Mouse (Mus musculus): ENCODE data around the gene Dtnbp1.

Gene Dtnbp1

DNA sequence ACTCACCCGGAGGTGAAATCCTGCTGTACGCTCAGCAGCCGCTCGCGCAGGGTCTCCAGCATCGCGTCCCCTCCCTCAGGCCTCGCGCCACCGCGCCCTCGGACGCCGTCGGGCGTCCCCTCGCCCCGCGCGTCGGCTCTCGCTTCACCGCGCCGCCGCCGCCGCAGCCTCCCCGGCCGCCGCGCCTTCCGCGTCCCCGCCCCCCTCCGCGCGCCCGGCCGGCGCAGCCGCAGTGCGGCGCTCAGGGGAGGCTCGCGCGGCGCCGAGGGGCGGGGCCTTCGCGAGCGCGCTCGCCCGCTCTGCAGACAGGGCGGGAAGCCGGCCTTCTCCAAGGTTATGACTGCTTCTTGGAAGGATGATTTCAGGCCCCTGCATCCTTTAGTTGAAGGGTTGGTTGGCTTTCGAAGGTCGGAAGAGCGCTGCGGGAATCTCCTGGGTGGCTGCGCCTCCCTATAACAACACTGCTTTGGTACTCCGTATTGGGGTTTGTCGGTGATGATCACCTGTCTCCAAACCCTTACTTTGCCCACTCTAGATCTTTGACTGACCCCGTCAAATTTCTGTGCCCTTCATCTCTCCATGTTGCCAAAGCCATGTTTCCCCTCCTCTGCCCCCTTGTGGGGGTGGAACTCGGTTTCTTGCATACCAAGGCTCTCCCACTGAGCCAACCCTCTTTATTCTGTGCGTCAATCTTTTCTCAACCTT lies at the start of gene Dtnbp1:
TSS of gene Dtnbp1 (minus strand) at position 237 of the 705 bp plus-strand sequence.
- TF ChIP-seq NANOG (IDR thresholded peaks at IDR 0.05; ENCODE audit: borderline replicate concordance, low read length) (no peak), CTCF (conservative IDR thresholded peaks at IDR 0.05; ENCODE audit: low read length) (no peak), POU5F1 (IDR thresholded peaks at IDR 0.05; ENCODE audit: borderline replicate concordance, low read length) (no peak)
- Histone ChIP-seq H3K9me3 (ENCODE audit: low read length) (no peaks in the 10 kb centered on the region), H3K4me1 (replicated peaks; ENCODE audit: low read depth, low read length) (peaks cover 37% of the 10 kb centered on the region), H3K27me3 (ENCODE audit: insufficient read depth, low read length) (peaks cover 18% of the 10 kb centered on the region), H3K36me3 (ENCODE audit: insufficient read depth, low read length) (peaks cover 11% of the 10 kb centered on the region; the same call in 1 of the 2 replicates), H3K4me3 (replicated peaks; ENCODE audit: low read length) (peak within 1 kb of the TSS; percentile 91)

DNA sequence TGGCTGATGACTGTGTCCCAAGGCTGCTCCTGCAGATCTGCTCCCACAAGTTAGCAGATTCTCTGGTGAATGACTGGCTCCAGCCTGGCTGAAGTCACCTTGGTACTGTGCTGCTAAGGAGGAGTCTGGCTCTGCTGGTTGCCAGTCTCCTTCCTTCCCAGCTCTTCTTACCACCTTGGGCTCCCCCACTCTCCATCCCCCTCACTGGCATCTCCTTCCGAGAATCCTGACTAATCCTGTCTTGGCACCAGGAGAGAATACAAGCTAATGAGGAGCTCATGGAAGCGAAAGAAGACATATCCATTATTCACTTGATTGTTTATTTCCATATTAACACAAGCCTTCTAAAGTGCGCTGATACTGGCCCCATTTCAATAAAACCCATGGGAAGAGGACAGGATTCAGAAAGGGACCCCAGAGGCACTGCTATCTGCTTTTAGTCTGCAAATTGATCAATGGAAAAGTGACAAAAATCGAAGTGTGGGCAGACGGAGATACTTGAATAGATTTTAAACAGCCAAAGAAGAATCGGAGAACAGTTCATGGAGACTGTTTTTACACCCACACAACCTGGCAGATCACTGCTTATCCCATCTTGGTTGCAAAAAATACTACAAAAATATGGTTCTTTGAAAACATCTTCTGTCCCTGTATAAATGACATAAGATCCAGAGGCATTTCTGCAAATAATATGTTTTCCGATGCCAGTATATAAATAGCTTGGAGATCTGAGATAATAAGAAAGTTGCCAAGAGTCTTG lies 47.5 kb upstream of the Dtnbp1 start:
- H3K9me3 ChIP-seq (ENCODE audit: low read length) = no peaks in the 10 kb centered on the region
- H3K27me3 ChIP-seq (ENCODE audit: insufficient read depth, low read length) = no peaks in the 10 kb centered on the region
- no peaks in the 10 kb centered on the region for H3K36me3 ChIP-seq (ENCODE audit: insufficient read depth, low read length)
- no peak overlapping the region for H3K4me3 ChIP-seq (replicated peaks; ENCODE audit: low read length)
- TF ChIP-seq POU5F1 (IDR thresholded peaks at IDR 0.05; ENCODE audit: borderline replicate concordance, low read length) (no peak), CTCF (conservative IDR thresholded peaks at IDR 0.05; ENCODE audit: low read length) (no peak), NANOG (IDR thresholded peaks at IDR 0.05; ENCODE audit: borderline replicate concordance, low read length) (no peak)
- H3K4me1 ChIP-seq (replicated peaks; ENCODE audit: low read depth, low read length) = no peaks in the 10 kb centered on the region

DNA sequence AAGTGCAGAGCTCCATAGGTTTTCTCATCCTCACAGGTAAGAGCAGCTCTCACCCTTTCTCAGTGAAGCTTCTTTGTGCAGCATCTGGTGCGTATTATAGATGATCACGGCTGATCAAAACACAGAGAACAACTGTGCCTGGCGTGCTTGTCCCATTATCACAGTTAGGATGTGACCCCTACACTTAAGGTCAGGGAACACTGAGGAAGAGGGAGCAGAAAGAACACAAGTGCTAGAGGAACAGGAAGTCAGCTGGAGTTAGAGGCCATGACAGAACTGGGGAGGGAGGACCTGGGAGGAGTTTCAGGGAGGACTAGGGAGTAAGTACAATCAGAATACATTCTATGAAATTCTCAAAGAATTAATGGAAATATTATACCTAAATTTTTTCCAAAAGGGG lies 41.5 kb upstream of the Dtnbp1 start:
- no peaks in the 10 kb centered on the region for H3K36me3 ChIP-seq (ENCODE audit: insufficient read depth, low read length)
- H3K9me3 ChIP-seq (ENCODE audit: low read length) = no peaks in the 10 kb centered on the region
- H3K27me3 ChIP-seq (ENCODE audit: insufficient read depth, low read length) = no peaks in the 10 kb centered on the region
- H3K4me1 ChIP-seq (replicated peaks; ENCODE audit: low read depth, low read length) = no peaks in the 10 kb centered on the region
- no peak for TF ChIP-seq CTCF (conservative IDR thresholded peaks at IDR 0.05; ENCODE audit: low read length)
- TF ChIP-seq POU5F1 (IDR thresholded peaks at IDR 0.05; ENCODE audit: borderline replicate concordance, low read length) = no peak
- no peak for TF ChIP-seq NANOG (IDR thresholded peaks at IDR 0.05; ENCODE audit: borderline replicate concordance, low read length)
- no peak overlapping the region for H3K4me3 ChIP-seq (replicated peaks; ENCODE audit: low read length)

DNA sequence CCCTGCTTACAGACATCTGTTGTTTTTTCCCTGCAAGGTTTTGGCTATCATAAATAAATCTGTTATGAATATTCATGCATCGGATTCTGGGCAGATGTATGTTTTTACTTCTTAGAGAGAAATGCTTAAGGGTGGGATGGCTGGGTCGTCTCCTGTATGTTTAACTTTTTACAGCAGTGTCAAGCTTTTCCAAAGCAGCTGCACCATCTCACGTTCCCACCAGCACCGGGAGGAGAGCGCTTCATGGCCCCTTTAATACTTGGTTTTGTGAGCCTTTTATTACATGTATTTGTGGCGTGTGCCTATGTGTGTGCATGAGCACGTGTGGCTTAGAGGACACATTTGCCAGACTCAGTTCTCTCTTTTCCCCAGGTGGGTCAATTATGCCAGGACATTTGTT lies 38.8 kb upstream of the Dtnbp1 start:
- Histone ChIP-seq H3K36me3 (ENCODE audit: insufficient read depth, low read length) (no peaks in the 10 kb centered on the region), H3K4me1 (replicated peaks; ENCODE audit: low read depth, low read length) (no peaks in the 10 kb centered on the region), H3K27me3 (ENCODE audit: insufficient read depth, low read length) (no peaks in the 10 kb centered on the region), H3K4me3 (replicated peaks; ENCODE audit: low read length) (no peak overlapping the region), H3K9me3 (ENCODE audit: low read length) (no peaks in the 10 kb centered on the region)
- no peak for TF ChIP-seq CTCF (conservative IDR thresholded peaks at IDR 0.05; ENCODE audit: low read length)
- TF ChIP-seq POU5F1 (IDR thresholded peaks at IDR 0.05; ENCODE audit: borderline replicate concordance, low read length) = no peak
- no peak for TF ChIP-seq NANOG (IDR thresholded peaks at IDR 0.05; ENCODE audit: borderline replicate concordance, low read length)

DNA sequence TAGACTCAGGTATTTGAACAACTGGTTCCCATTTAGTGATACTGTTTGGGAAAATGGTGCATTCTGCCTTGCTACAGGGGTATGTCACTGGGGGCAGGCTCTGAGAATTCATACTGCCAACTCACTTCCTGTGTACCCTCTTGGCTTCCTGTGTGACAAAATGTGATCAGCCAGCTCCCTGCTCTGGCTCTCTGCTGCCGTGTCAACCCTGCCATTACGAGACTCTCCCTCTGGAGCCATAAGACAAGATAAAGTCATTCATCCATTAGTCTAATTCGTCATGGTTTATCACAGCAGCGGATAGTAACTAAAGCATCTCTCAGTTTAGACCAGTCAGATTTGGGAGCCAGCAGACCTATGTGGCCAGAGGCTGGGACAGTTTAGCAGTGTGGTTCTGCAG lies 38.2 kb upstream of the Dtnbp1 start:
- Histone ChIP-seq H3K27me3 (ENCODE audit: insufficient read depth, low read length) (no peaks in the 10 kb centered on the region; the same call in 1 of the 2 replicates), H3K36me3 (ENCODE audit: insufficient read depth, low read length) (no peaks in the 10 kb centered on the region), H3K4me1 (replicated peaks; ENCODE audit: low read depth, low read length) (no peaks in the 10 kb centered on the region), H3K4me3 (replicated peaks; ENCODE audit: low read length) (no peak overlapping the region), H3K9me3 (ENCODE audit: low read length) (no peaks in the 10 kb centered on the region)
- TF ChIP-seq POU5F1 (IDR thresholded peaks at IDR 0.05; ENCODE audit: borderline replicate concordance, low read length) (no peak), CTCF (conservative IDR thresholded peaks at IDR 0.05; ENCODE audit: low read length) (no peak), NANOG (IDR thresholded peaks at IDR 0.05; ENCODE audit: borderline replicate concordance, low read length) (no peak)

DNA sequence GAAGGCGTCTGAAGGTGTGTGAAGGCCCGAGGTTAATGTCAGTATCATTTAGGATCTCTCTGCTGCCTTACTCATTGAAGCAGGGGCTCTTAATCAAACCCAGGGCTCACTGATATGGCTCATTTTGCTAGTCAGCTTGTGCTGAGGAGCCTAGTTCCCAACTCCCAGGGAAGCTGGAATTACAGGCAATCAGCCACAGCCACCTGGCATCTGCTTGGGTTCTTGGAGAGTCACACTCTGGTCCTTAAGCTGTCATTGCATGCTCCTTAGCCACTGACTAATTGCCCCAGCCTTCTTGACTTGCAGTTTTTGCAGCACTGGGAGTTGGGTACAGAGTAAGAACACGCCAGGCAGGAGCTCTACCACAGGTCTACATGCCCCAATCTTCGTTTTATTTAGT lies 34.5 kb upstream of the Dtnbp1 start:
- H3K36me3 ChIP-seq (ENCODE audit: insufficient read depth, low read length) = no peaks in the 10 kb centered on the region

DNA sequence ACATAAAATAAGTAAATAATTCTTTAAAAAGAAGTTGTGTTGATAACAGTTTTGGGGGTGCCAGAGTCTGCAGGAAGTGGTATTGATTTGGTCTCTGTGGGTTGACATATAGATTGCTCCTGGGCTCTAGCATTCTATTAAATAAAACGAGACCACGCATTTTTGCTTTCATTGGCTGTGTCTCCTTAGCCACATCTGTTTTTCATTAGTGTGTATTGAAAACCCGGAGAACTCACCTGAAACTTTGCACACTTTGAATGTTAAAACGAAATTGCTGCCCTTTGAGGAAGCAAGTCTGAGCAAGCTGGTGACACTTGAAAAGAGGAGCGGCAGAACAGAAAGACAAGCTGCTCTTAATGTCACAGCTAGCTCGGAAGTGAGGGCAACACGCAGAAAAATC lies 32.8 kb upstream of the Dtnbp1 start:
- Histone ChIP-seq H3K4me3 (replicated peaks; ENCODE audit: low read length) (no peak overlapping the region), H3K36me3 (ENCODE audit: insufficient read depth, low read length) (no peaks in the 10 kb centered on the region), H3K27me3 (ENCODE audit: insufficient read depth, low read length) (no peaks in the 10 kb centered on the region; the same call in 1 of the 2 replicates), H3K9me3 (ENCODE audit: low read length) (peaks cover 6% of the 10 kb centered on the region), H3K4me1 (replicated peaks; ENCODE audit: low read depth, low read length) (no peaks in the 10 kb centered on the region)
- TF ChIP-seq CTCF (conservative IDR thresholded peaks at IDR 0.05; ENCODE audit: low read length) (no peak), POU5F1 (IDR thresholded peaks at IDR 0.05; ENCODE audit: borderline replicate concordance, low read length) (no peak), NANOG (IDR thresholded peaks at IDR 0.05; ENCODE audit: borderline replicate concordance, low read length) (no peak)

More for the DNA sequence above, 34.5 kb upstream of the Dtnbp1 start:
- Histone ChIP-seq H3K27me3 (ENCODE audit: insufficient read depth, low read length) (no peaks in the 10 kb centered on the region; the same call in 1 of the 2 replicates), H3K4me1 (replicated peaks; ENCODE audit: low read depth, low read length) (no peaks in the 10 kb centered on the region), H3K4me3 (replicated peaks; ENCODE audit: low read length) (no peak overlapping the region), H3K9me3 (ENCODE audit: low read length) (peaks cover 6% of the 10 kb centered on the region)
- no peak for TF ChIP-seq POU5F1 (IDR thresholded peaks at IDR 0.05; ENCODE audit: borderline replicate concordance, low read length)
- TF ChIP-seq CTCF (conservative IDR thresholded peaks at IDR 0.05; ENCODE audit: low read length) = no peak
- TF ChIP-seq NANOG (IDR thresholded peaks at IDR 0.05; ENCODE audit: borderline replicate concordance, low read length) = no peak

DNA sequence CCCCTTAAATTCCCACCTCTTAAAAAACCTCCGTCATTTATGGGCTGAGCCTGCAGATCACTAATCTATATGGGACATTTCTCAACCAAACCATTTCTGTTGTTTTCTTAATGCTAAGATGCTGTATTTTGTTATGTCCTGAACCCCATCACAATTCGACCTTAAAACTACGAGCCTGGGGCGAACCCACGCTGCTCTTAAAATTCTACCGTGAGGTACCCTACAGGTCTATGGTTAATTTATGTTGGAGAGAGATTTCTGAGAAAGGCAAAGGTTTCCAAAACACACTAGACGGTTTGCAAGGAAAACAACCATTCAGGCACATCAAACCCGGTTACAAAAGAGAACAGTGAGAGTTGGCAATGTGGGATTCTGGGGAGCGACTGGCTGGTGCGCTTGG lies 31.4 kb upstream of the Dtnbp1 start:
- Histone ChIP-seq H3K4me1 (replicated peaks; ENCODE audit: low read depth, low read length) (no peaks in the 10 kb centered on the region), H3K36me3 (ENCODE audit: insufficient read depth, low read length) (no peaks in the 10 kb centered on the region), H3K4me3 (replicated peaks; ENCODE audit: low read length) (no peak overlapping the region), H3K27me3 (ENCODE audit: insufficient read depth, low read length) (no peaks in the 10 kb centered on the region; the same call in 1 of the 2 replicates), H3K9me3 (ENCODE audit: low read length) (peaks cover 6% of the 10 kb centered on the region)
- TF ChIP-seq POU5F1 (IDR thresholded peaks at IDR 0.05; ENCODE audit: borderline replicate concordance, low read length) (no peak), NANOG (IDR thresholded peaks at IDR 0.05; ENCODE audit: borderline replicate concordance, low read length) (no peak), CTCF (conservative IDR thresholded peaks at IDR 0.05; ENCODE audit: low read length) (no peak)

Measured in E14TG2a.4 (cell line).